Mouse (Mus musculus) heart, adult 9 months (tissue): ENCODE data around the gene Rrn3.
"Not testable (repeated sequence)": the region's sequence is repeated elsewhere in the genome, so short reads cannot be mapped to it uniquely, and the experiment has no call there.

ENCODE experiments used
- DNase-seq, 2 experiments: peaks; one replicate each; pipeline ENCODE4 v3.0.0; 2022; ENCODE audit warnings: low spot score in 2 of 2

The Rrn3 gene

DNA sequence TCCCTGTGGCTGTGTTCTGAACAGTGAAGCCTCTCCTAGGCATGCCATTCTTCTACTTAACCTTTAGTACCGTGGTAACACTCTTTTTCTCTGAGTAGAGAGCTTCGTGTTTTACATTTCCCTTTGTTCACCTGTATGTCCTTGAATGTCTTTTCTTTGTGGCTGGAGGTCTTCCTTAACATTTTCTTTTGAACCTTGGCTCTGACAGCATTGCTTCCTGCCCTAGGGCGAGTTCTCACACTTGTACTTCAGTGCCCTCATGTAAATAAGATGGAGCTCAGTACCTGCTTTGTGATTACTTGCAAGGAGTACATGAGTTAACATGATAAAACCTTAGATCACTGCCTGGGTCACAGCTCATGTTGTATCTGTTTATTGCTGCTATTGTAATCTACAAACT, 5.4 kb downstream of the Rrn3 start:
- DNase-seq = no peak

DNA sequence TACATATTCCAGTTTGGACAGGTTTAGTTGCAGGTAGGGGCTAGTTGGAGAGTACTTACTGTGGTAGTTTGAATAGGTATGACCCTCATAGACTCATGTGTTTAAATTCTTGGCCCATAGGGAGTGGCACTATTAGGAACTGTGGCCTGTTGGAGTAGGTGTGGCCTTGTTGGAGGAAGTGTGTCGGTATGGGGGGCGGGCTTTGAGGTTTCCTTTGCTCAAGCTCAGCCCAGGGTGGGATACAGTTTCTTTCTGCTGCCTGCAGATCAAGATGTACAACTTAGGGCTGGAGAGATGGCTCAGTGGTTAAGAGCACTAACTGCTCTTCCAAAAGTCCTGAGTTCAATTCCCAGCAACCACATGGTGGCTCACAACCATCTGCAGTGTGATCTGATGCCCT, 12.9 kb downstream of the Rrn3 start:
- DNase-seq = not testable (repeated sequence)

DNA sequence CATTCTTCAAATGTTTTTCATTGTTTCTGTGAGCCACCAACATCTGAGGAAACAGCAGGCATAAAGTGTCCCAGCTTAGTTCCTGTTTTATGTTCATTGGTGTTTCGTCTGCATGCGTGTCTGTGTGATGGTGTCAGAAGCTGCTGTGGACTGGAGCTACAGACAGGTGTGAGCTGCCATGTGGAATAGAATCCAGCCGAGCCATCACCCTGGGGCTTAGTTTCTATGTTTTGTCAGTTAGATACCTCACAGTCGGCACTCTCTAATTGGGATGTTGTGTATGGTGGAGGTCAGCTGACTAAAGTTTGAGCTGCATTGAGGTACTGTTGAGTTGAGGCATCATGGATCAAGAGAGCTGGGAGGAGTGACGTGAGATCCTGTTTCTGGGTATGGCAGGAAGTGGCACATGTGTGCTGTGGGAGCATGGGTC, 16.3 kb downstream of the Rrn3 start:
- no peak for DNase-seq

DNA sequence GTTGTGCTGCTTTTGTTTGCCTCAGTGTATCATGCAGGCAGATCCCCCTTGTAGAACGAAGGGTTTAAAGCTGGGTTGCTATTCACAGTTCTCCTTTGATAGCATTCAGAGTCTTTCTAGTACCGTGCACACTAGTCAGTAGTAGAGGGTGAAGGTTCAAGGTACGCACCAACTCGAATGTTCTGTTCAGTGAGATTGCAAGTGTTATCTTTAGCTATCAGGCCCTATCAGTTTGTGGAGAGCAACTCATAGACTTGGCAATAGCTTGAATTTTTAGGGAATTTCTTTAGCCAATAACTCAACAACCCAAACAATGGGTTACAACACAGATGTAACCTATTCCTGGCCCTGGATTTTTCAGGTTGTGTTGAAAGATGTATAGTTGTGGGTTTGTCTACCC, 20.7 kb downstream of the Rrn3 start:
- DNase-seq = no peak

DNA sequence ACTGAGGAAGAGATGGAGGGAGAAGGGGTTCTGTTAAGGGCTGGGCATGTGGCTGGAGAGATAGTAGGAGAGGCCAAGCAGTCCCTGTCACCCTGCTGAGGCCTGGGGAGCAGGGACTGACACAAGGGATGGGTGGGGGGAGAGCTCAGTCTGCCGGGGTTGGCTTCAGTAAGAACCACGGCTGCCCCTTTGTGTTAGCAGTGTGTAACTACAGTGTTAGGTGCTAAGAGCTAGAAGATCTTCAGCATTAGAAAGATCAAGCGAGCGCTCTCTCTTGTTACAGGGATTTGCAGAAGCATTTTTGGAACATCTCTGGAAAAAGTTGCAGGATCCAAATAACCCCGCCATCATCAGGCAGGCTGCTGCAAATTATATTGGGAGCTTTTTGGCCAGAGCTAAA, 24.2 kb downstream of the Rrn3 start:
- no peak for DNase-seq

DNA sequence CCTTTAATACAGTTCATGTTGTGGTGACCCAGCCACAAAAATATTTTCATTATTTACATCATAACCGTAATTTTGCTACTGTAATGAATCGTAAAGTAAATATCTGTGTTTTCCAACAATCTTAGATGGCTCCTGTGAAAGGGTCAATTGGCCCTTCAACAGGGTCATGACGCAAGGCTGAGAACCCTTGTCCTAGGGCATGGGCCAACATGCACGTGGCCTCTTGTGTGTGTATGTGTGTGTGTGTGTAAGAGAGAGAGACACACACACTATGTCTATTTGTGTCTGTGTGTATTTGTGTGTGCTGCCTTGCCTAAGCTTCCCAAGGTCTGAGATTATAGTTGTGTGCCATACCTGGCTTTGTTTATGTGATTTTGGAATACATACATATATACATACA, 27.1 kb downstream of the Rrn3 start:
- no peak for DNase-seq

DNA sequence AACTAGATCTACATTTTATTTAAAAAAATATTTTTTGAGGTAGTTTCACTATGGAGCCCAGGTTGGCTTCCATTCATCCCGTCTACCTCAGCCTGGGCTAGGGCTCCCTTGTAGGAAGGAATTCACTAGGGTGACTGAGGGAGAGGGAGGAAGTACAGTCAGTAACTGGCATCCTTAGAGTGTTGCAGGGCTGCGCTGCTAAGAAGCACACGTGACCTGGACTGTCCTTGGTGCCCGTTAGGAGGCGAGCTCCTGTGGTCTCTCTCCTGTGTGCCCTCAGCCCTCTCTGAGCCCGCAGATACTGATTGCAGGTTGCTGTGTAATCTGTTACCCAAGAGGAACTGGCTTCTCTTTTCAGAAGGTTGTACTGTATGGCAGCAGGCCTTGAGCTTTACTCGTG, 27.9 kb downstream of the Rrn3 start:
- DNase-seq = no peak

DNA sequence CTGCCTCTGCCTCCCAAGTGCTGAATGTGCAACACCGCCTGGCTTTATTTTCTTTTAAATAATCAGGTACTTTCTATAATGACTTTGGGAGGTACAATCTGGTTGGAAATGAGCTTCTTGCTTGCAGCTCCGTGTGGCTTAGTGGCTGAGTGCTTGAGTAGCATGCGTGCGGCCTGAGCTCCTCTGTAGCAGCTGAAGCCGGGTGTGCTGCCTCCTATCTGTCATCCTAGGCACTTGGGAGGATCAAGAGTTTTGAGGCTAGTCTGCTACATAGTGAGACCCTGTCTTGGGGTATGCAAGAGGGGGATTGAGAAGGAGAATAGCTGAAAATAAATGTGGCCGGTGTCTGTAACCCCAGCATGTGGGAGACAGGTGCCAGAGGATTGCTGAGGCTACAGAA, 31.6 kb downstream of the Rrn3 start:
- no peak for DNase-seq

DNA sequence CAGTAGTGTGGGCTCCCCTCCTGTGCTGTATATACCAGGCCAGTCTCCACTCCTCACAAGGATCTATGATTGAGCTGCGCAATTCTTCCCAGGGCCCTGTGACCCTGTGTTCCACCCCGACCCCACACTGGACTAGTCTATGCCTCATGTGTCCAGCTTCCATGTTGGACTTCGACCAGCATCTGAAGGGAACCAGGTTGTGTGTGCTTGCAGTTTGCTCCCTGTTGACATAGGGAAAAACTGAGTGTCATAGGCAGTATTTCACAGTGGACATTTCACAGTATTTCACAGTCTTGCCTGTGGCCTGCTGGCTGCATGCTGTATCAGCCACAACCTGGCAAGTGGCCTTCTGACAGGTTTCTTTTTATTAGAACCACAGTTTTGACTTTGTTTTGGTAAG, 32.7 kb downstream of the Rrn3 start:
- DNase-seq = no peak

DNA sequence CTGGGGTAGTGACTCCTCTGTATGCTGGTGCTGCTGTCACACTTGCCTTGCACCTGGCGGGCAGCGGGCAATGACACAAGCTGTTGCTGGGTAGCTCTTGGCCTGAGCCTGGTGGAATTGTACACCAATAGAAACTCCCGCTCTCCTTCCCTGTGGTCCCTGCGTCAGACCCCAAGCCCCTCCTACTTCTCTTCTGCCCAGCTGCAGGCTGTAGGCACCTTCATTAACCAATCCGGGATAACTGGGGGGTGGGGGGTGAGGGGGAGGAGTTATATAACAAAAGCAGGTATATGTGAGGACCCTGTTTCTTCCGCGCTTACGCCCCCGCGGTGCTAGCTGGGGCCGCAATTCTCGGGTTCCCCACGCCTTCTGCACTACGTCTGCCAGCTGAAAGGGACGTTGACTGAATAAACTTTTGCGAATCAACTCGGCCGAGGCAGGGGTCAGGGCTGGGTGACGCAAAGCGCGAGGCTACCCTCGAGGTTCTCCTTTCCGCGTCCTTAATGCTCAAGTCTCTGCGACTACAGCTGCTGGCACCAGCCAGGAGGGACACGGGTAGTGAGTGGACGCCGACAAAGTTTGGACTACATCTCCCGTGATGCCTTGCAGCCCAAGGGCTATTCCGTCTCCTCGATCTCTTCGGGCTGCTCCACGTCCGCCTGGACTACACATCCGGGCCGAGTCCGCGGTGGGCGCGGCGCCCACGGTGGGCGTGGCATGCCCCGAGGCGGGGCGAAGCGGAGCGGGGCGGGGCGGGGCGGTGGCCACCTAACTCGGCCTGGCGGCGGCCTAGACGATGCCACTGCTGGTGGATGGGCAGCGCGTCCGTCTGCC, 38.3 kb downstream of the Rrn3 start, which contains the start of gene Ntan1:
Ntan1 (plus strand) TSS at position 286 of the 834 bp plus-strand sequence.
- DNase-seq = peak; percentile 96

DNA sequence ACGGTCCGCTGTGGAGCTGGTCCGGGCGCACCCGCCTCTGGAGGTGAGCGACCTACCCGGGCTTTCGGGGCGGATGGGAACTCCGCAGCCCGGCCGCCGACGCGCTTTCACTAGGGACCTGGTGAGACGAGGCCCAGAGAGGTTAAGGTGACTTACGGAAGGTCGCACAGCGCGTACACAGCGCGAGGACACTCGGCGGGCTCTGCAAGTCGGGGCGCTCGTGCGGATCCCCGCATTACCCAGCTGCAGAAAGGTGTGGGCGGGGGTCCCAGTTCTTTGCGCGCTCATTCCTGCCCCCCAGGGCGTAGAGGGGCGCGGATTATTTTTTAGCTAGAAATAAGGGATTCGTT, 38.9 kb downstream of the Rrn3 start:
- no peak for DNase-seq

DNA sequence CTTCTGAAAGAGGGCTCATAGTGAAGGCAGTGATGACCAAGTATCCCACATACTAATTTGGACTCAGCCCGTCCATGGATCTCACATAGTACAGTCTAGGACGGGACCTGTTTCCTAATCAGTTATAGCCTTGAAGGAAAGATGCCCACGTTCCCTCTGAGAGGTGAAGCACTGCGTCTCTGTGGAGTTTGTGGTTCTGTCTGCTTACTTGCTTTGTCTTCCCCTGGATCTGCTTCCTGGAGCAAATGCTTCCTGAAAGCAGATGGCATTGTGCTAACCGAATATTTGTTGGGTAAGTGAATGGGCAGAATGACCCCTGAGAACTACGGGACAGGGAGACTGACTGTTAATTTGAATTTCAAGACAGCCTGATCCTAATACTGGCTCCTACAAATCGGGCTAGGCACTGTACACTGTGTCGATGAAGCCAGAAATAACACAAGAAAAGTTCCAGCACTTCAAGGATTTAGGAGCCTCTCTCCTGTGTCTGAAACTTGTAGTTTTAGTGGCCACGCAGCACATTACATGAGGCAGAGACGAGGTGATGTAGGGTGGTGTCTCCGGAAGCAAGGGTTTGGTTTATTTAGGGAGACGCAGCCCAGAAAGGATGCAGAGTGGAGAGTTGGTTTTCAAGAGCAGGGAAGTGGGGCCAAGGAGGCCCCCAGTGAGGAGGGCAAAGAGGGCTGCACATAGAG, 39.4 kb downstream of the Rrn3 start:
- DNase-seq = peak; percentile 9 to 12

DNA sequence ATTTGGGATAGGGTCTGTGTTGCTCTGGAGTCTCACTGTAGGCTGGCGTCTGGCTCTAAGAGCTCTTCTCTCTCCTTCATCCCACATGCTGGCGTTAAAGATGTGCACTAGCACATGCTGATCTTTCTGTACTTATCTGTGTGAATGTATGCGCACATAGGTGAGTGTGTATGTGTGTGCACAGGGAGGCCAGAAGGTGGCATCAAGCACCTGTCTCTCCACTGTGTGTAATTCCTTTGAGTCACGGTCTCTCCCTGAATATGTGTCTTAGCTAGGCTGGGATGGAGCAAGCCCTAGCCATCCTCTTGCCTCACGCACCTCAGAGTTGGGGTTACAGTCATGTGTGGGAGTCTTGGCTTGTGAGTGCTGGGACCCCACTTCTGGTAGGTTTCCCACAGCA, 40.3 kb downstream of the Rrn3 start:
- no peak for DNase-seq

DNA sequence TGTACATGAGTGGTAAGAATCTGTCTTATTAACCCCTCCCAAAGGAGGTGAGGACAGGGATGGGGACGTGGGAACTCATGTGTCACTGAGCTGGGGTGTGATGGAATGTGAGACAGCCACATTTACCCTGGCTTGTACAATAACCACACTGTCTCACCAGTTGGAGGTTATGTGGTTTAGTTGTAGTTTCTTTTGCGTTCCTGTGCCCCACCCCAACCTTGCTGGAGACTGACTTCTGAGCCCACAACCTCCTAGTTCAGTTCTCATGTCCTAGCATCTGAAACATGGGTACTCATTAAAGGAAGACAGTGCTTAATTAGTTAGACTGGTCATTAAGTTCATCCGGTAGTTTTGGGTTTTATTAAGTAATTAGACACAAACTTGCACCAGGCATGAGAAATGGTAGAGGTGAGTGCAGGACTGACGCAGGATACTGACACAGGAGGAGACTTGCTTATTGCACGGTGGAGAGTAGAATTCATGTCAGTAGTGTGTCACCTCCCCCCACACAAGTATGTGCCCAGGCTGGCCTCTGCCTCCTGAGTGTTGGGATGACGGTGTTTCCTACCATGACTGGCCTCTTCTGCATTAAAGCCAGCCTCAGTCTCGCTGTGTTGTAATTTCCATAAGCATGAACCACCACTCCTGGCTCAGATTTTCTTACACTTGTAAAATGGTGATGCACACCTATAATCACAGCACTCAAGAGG, 45.4 kb downstream of the Rrn3 start:
- no peak for DNase-seq

DNA sequence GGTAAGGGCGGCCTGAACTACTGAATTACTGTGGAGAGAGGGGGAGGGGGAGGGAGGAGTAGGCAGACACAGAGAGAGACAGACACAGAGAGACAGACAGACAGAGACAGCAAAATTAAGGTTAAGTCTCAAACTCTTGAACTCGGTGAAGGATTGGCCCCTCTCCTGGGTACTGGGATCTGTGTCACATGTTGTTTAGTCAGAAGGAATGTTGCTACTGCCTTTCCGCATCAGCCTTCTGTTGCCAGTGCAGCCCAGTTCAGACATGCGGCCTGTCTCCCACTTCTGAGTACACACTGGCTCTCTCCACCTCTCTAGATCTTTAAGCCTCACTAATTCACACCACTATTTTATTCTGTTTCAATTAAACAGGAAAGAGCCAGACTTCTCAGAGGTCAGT, 46.0 kb downstream of the Rrn3 start:
- no peak for DNase-seq

DNA sequence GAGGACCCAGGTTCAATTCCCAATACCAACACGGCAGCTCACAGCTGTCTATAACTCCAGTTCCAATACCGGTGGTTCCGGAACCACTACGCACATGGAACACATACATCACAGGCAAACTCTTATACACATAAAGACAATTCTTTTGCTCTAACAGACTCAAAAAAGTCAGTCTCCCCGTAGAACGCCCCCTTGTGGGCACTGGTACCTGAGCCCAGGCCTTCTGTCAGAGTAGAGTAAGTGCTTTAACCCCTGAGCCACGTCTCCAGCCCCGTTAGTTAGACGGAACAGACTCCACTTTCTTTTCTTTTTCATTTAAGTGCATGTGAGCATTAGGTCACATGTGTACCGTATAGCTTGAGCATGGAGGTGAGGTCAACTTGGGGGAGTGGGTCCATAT, 49.9 kb downstream of the Rrn3 start:
- no peak for DNase-seq

DNA sequence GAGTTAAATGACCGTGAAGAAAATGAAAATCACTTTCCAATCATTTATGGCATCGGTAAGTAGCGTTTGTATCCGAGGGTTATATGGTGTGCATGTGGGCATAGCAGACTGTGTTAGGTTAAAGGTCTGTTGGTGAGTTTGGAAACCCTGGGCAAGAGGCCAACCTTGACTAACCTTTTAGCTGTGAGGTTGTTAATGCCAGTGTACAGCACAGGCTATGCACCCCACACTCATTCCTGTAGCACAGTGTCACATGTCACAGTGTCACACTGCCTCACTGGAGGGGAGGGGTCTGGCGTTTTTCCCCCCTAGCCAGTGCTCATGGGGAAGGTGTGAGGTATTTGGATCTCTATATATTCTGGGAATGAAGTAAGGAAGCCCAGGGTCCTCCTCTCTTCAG, 51.1 kb downstream of the Rrn3 start:
- no peak for DNase-seq

DNA sequence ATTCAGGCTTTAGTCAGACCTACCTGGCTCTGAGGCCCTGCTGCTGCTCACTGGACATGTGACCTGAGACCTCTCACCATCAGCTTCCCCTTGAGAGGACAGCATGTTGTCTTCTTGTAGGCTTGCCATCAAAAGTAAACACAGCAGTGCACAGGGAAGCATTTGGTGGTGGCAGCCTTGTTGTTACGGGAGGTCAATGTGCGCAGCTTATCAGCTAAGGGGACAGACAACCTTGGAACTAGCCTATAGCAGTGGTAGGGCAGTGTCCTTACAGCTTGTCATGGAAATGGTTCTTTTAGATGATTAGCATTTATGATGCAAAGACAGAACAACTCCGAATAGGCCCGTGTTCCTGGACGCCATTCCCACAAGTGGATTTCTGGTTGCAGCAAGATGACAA, 53.9 kb downstream of the Rrn3 start:
- no peak for DNase-seq

DNA sequence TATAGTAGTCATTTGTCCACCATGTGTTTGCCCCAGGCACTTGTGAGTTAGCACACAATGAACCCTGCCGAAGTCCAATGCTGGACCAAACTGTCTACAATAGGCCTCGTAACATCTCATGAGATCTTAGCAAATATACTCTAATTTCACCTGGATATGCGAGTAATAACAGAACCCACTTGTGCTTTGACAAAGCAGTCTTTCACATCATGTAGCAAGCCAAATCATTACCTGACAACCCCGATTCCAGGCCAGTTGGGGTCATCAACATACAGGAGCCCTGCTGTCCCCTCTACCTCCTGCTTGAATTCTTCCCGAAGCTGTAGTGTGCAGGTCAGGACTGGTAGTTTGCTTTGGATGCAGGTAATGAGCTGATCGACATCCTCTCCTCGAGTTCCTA, 59.5 kb downstream of the Rrn3 start:
- DNase-seq = no peak

DNA sequence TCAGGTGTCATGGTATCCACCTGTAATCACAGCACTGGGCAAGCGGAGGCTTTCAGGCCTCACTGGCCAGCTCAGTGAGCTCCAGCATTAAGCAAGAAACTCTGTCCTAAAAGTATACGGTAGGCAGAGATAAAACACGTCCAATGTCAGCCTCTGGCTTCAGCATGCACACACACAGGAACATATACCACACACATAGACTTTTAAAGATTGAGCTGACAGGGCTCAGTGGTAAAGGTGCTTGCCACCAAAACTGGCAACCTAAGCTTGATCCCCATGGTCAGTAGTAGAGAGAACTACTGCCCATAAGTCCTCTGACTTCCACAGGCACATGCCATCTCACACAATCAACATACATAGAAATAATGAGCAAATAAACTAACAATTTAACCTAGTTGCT, 60.4 kb downstream of the Rrn3 start:
- no peak for DNase-seq

DNA sequence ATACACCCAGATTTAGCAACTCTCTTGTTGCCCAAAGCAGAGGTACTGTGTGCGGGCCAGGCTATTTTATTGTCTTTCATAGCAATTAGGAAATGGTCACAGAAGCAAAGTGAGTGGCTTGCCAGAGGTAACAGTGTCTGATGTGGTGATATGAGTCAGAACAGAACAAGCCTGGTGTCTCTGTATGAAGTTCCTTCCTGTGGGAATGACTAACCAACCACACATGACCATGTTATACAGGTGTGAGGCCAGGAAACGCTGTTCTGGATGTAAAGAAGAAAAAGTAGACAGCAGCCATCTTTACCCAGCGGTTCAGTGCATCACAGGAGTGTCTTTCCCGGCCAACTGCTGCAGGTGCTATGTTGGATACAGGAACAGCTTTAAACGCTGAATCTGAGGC, 64.5 kb downstream of the Rrn3 start:
- DNase-seq = no peak

DNA sequence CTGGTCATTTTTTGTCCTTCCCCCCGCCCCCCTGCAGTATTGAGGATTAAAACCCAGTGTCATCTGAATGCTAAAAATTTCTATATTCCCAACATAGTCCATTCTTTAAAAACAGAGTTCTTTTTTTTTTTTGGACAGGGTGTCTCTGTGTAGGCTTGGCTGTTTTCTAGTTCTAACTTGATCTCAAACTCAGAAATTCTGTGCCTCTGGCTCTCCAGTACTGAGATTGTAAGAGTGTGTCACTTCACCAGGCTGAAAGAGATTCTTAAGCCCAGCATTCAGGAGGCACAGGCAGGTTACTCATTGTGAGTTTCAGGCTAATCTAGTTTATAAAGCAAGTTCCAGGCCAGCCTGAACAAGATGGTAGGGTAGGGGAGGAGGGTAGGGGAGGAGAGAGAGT, 66.2 kb downstream of the Rrn3 start:
- no peak for DNase-seq

DNA sequence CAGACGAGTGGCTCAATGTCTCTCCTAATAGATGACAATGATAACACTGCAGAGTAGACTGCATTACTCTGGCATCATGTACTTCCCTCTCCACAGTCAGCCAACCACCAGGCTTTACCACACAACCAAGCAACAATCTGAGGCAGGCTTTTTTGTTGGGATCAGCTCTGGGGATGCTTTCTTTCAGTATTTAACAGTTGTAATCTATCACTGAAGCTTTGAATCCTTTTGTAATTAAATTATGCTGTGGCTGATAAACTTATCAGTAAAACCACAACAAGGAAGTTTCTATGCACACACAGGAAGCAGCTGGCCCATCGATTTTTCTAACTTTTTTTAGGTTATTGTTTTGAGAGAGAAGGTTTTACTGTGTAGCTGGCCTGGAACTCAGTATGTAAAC, 67.8 kb downstream of the Rrn3 start:
- no peak for DNase-seq
